Mouse (Mus musculus) bone marrow, adult 2 months (tissue): Measurements from ENCODE around the gene Gm13288. TPM values are rescaled to one million over a fixed set of nuclear protein-coding genes. Genes with fewer than 3 reads are reported as not detected.

Source experiments
- H3K27ac ChIP-seq: fragments of 200-500 bp; 2 replicates; pipeline ENCODE4 v1.5.1; 2012; ENCODE audit warnings: low read depth, mild to moderate bottlenecking, control low read depth, inconsistent platforms, low read length; ENCODE audit not compliant: control insufficient read depth, poor library complexity, insufficient read depth
- H3K4me1 ChIP-seq: fragments of 200-500 bp; 2 replicates; pipeline ENCODE4 v1.6.1; 2011; ENCODE audit warnings: low read length; ENCODE audit not compliant: control insufficient read depth, insufficient read depth
- H3K4me3 ChIP-seq: fragments of 200-500 bp; replicated peaks from 2 replicates; pipeline ENCODE3; 2011; ENCODE audit warnings: mild to moderate bottlenecking, low read depth, low read length, control low read depth; ENCODE audit not compliant: control insufficient read depth
- CTCF ChIP-seq: fragments of 200-500 bp; IDR thresholded peaks from 2 replicates; pipeline ENCODE4 v1.5.1; 2011; ENCODE audit warnings: low read length, control low read depth; ENCODE audit not compliant: control insufficient read depth, insufficient read depth
- POLR2A ChIP-seq: fragments of 200-500 bp; IDR thresholded peaks from 2 replicates; pipeline ENCODE4 v1.6.1; 2011; ENCODE audit warnings: low read depth, mild to moderate bottlenecking, control low read depth, low read length, borderline replicate concordance; ENCODE audit not compliant: control insufficient read depth
- WGBS: fragments of 180-500 bp; shearing (Covaris S2); methylation state at CpG from one replicate; pipeline ENCODE4 v1.1.7; 2018; 5-methylcytosine and 5-hydroxymethylcytosine counted together
- polyA plus RNA-seq: library from polyadenylated mRNA; stranded (reverse); fragments of >200 nt; gene quantifications from 2 replicates; pipeline ENCODE4 v1.2.4, GENCODE M21; 2011; ENCODE audit warnings: low replicate concordance; ENCODE audit not compliant: missing spikeins, insufficient read depth, insufficient read length

Gene Gm13288
- polyA plus RNA-seq, 1 experiment, result not detected

DNA sequence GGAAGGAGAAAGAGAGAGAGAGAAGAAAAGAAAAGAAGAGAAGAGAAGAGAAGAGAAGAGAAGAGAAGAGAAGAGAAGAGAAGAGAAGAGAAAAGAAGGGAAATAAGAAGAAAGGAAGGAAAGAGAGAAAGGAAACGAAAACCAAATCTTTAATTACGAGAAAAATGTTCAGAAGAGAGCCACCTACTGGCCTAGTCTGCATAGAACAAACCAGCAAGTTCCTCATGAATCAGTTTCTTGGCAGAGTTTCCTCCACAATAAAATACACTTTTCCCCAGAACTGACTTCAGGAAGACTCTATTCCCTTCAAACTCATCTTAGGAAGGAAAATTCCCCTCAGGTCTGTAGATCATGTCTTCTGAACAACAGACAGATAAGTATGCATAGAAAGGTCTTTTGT, 40.0 kb downstream of the Gm13288 start:
- Histone ChIP-seq H3K4me3 (no peak overlapping the region), H3K27ac (no peak overlapping the region), H3K4me1 (no peaks in the 10 kb centered on the region)
- 30% methylated on average over 2 of the region's 2 CpGs for WGBS
- TF ChIP-seq CTCF (no peak), POLR2A (no peak)

- H3K4me3 ChIP-seq, result no peak within 1 kb of the TSS
- no peaks in the 10 kb centered on the region for H3K4me1 ChIP-seq
- TF ChIP-seq CTCF (no peak), POLR2A (no peak)
- H3K27ac ChIP-seq, result no peak within 1 kb of the TSS
- 3% methylated on average over 1 of the region's 1 CpGs for WGBS
Observed at GRCm38 (mm10) chr4:88849698-88850097, 44.4 kb downstream of the Gm13288 start, which contains the start of gene Ifna1. Gene Ifna1, plus strand, starts transcription at chr4:88850087.

DNA sequence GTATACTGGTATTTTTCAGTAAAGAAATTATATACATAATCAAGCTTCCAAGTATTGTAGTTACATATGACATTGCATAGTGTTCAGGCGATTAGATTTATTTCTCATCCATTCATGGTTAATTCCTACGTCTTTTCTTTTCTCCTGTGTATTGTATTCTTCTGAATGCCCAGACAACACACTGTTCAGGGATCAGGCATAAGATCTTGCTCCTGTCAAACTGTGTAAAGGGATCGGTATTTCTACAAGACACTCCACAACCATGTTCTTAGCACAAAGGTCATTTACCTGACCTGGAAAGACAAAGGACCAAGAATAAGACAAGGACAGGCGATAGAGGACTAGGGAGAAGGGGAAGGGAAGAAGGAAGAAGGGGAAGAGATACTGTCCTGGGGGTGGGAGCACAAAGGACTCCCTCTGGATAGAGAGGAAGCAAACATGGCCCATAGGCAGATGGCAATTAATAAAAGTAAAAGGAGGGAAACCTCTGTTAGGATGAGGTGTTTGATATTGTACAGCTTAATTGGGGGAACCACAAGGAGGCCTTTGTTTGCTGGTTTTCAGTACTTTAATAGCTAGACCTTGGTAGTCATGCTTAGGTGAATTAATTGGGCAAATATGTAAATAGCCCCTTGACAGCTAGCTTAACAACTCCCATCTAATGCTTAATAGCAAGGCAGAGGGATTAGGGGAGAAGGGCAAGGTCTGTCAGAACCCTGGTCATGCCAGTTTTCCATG, 45.9 kb downstream of the Gm13288 start:
- Histone ChIP-seq H3K27ac (no peak overlapping the region), H3K4me1 (no peaks in the 10 kb centered on the region), H3K4me3 (no peak overlapping the region)
- WGBS, result 85% methylated on average over 4 of the region's 4 CpGs
- TF ChIP-seq POLR2A (no peak), CTCF (no peak)

Other genes with a start within 250 kb of the Gm13288 start
- not detected in 2 replicates for gene Ifna15, start 247.3 kb upstream of the Gm13288 start, polyA plus RNA-seq
- gene Ifna14, start 233.7 kb upstream of the Gm13288 start, polyA plus RNA-seq, result not detected in 2 replicates
- not detected in 2 replicates for gene Ifna9, start 213.1 kb upstream of the Gm13288 start, polyA plus RNA-seq
- not detected in 2 replicates for gene Ifna12, start 202.2 kb upstream of the Gm13288 start, polyA plus RNA-seq
- not detected in 2 replicates for gene C87499, start 171.1 kb upstream of the Gm13288 start, polyA plus RNA-seq
- gene Ifna13, start 161.1 kb upstream of the Gm13288 start, polyA plus RNA-seq, result 1.9 TPM in 1 of 2 replicates, not detected in the other
- gene Ifna16, start 128.6 kb upstream of the Gm13288 start, polyA plus RNA-seq, result not detected in 2 replicates
- not detected in 2 replicates for gene Ifna2, start 121.6 kb upstream of the Gm13288 start, polyA plus RNA-seq
- not detected in 2 replicates for gene Ifnab, start 114.2 kb upstream of the Gm13288 start, polyA plus RNA-seq
- not detected in 2 replicates for gene Gm26566, start 83.7 kb upstream of the Gm13288 start, polyA plus RNA-seq
- 10.8 and 18.3 TPM in 2 replicates for gene Klhl9, start 83.1 kb upstream of the Gm13288 start, polyA plus RNA-seq
- not detected in 2 replicates for gene Gm13271, start 50.7 kb upstream of the Gm13288 start, polyA plus RNA-seq
- not detected in 2 replicates for gene Gm13283, start 45.4 kb upstream of the Gm13288 start, polyA plus RNA-seq
- gene Gm13290, start 31.7 kb upstream of the Gm13288 start, polyA plus RNA-seq, result not detected in 2 replicates
- gene Gm13289, start 28.6 kb upstream of the Gm13288 start, polyA plus RNA-seq, result not detected in 2 replicates
- not detected in 2 replicates for gene Gm13272, start 25.7 kb upstream of the Gm13288 start, polyA plus RNA-seq
- not detected in 2 replicates for gene Ifnz, start 23.4 kb upstream of the Gm13288 start, polyA plus RNA-seq
- not detected in 2 replicates for gene Gm13276, start 19.8 kb upstream of the Gm13288 start, polyA plus RNA-seq
- gene Gm13277, start 16.9 kb upstream of the Gm13288 start, polyA plus RNA-seq, result not detected in 2 replicates
- gene Gm13278, start 14.0 kb upstream of the Gm13288 start, polyA plus RNA-seq, result not detected in 2 replicates
- gene Gm13275, start 11.0 kb upstream of the Gm13288 start, polyA plus RNA-seq, result not detected in 2 replicates
- not detected in 2 replicates for gene Gm13279, start 8.1 kb upstream of the Gm13288 start, polyA plus RNA-seq
- gene Gm13285, start 5.9 kb upstream of the Gm13288 start, polyA plus RNA-seq, result not detected in 2 replicates
- not detected in 2 replicates for gene Gm13287, start 2.3 kb upstream of the Gm13288 start, polyA plus RNA-seq
- gene Ifna7, start 10.7 kb downstream of the Gm13288 start, polyA plus RNA-seq, result not detected in 2 replicates
- gene Ifna11, start 14.4 kb downstream of the Gm13288 start, polyA plus RNA-seq, result not detected in 2 replicates
- not detected in 2 replicates for gene Ifna6, start 21.9 kb downstream of the Gm13288 start, polyA plus RNA-seq
- not detected in 2 replicates for gene Ifna5, start 30.0 kb downstream of the Gm13288 start, polyA plus RNA-seq
- gene Ifna4, start 36.3 kb downstream of the Gm13288 start, polyA plus RNA-seq, result not detected in 2 replicates
- not detected in 2 replicates for gene Ifna1, start 44.6 kb downstream of the Gm13288 start, polyA plus RNA-seq
- not detected in 2 replicates for gene Ifne, start 74.7 kb downstream of the Gm13288 start, polyA plus RNA-seq